Mouse (Mus musculus) stomach, postnatal 0 days (tissue): ENCODE measurements around the gene Snx12. TPM values are rescaled to one million over a fixed set of nuclear protein-coding genes. Genes with fewer than 3 reads are reported as not detected.
A peak's percentile ranks its signal among the peaks of the same experiment; 100 is the strongest.
"Not testable (repeated sequence)": the region's sequence is repeated elsewhere in the genome, so short reads cannot be mapped to it uniquely, and the experiment has no call there.

Source experiments
- ATAC-seq: fragments of 200-750 bp; cut with Nextera tagmentation; 2 replicates; pipeline ENCODE4 v1.8.0; 2017; ENCODE audit not compliant: low FRiP score, low TSS enrichment
- DNase-seq: peaks from one replicate; pipeline ENCODE4 v3.0.0-alpha.2; 2016; ENCODE audit warnings: low spot score
- H3K27ac ChIP-seq: fragments of 300-500 bp; sonication (generic); replicated peaks from 2 replicates; pipeline ENCODE4 v1.5.1; 2014; ENCODE audit warnings: mild to moderate bottlenecking, control low read depth
- H3K27me3 ChIP-seq: fragments of 300-500 bp; sonication (generic); 2 replicates; pipeline ENCODE4 v1.6.1; 2014; ENCODE audit warnings: low read length; ENCODE audit not compliant: control insufficient read depth, insufficient read depth
- H3K36me3 ChIP-seq: fragments of 300-500 bp; sonication (generic); 2 replicates; pipeline ENCODE4 v1.6.1; 2014; ENCODE audit warnings: low read length, mixed read lengths; ENCODE audit not compliant: control insufficient read depth, insufficient read depth
- H3K4me1 ChIP-seq: fragments of 300-500 bp; sonication (generic); replicated peaks from 2 replicates; pipeline ENCODE4 v1.6.1; 2014; ENCODE audit warnings: antibody characterized with exemption; ENCODE audit not compliant: control insufficient read depth, insufficient read depth
- H3K4me2 ChIP-seq: fragments of 300-500 bp; sonication (generic); replicated peaks from 2 replicates; pipeline ENCODE4 v1.6.1; 2014; ENCODE audit warnings: low read depth, mild to moderate bottlenecking, control low read depth, moderate library complexity
- H3K4me3 ChIP-seq: fragments of 300-500 bp; sonication (generic); 2 replicates; pipeline ENCODE4 v1.5.1; 2014; ENCODE audit warnings: low read depth, low read length, control low read depth
- H3K9ac ChIP-seq: fragments of 300-500 bp; sonication (generic); 2 replicates; pipeline ENCODE4 v1.6.1; 2014; ENCODE audit warnings: mild to moderate bottlenecking, low read length, control low read depth, mixed read lengths
- H3K9me3 ChIP-seq: fragments of 300-500 bp; sonication (generic); 2 replicates; pipeline ENCODE4 v1.6.1; 2016; ENCODE audit warnings: low read length; ENCODE audit not compliant: control insufficient read depth
- CTCF ChIP-seq: IDR thresholded peaks from 2 replicates; pipeline ENCODE4 v1.5.1; 2016; ENCODE audit warnings: antibody characterized with exemption, low read depth, mild to moderate bottlenecking, moderate library complexity
- EP300 ChIP-seq: optimal IDR thresholded peaks from 2 replicates; pipeline ENCODE3; 2016; ENCODE audit warnings: antibody characterized with exemption
- WGBS: fragments of 180-500 bp; shearing (Covaris S2); extraction: QIAGEN DNeasy Blood & Tissue Kit; methylation state at CpG from one replicate; pipeline ENCODE4 v1.1.7; 2014; 5-methylcytosine and 5-hydroxymethylcytosine counted together
- polyA plus RNA-seq: library from polyadenylated mRNA; unstranded; fragments of >200 nt; fragmentation: Nextera tagmentation; extraction: Ambion mirVana; gene quantifications from 2 replicates; pipeline ENCODE4 v1.2.1, GENCODE M21; 2015

Snx12 gene
- polyA plus RNA-seq, 1 experiment from 2014 or later = 35.7 TPM

GRCm38 (mm10) chrX:101128559-101128958 is 93.8 kb downstream of the Snx12 start:
- Histone ChIP-seq H3K9ac (no peak overlapping the region), H3K4me2 (no peak overlapping the region), H3K36me3 (no peaks in the 10 kb centered on the region), H3K27me3 (no peaks in the 10 kb centered on the region), H3K4me1 (no peaks in the 10 kb centered on the region), H3K9me3 (no peaks in the 10 kb centered on the region), H3K4me3 (no peak overlapping the region), H3K27ac (no peak overlapping the region)
- TF ChIP-seq CTCF = no peak
- no peak for TF ChIP-seq EP300
- ATAC-seq = no peak
- 47% methylated on average over 2 of the region's 2 CpGs for WGBS
- DNase-seq = no peak

DNA sequence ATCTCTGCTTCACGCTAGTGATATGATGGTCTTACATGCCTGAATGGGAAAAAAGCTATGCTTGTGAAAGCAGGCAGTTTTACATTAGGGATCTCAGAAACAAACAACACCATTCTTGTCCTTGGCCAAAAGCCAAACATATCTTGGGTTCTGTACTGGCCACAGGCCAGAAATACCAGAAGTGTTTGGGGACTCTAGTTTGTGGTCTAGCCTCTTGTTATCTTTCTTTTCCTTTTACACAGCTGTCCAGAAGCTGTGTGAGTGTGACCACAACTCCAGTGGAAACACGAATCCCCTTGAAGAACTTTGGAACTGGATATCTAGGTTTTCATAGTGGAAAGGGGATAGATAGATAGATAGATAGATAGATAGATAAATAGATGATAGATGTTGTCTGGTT is 95.4 kb downstream of the Snx12 start:
- Histone ChIP-seq H3K27me3 (no peaks in the 10 kb centered on the region), H3K4me2 (no peak overlapping the region), H3K4me1 (no peaks in the 10 kb centered on the region), H3K9ac (no peak overlapping the region), H3K9me3 (no peaks in the 10 kb centered on the region), H3K4me3 (no peak overlapping the region), H3K27ac (no peak overlapping the region), H3K36me3 (no peaks in the 10 kb centered on the region)
- peak; percentile 55 for ATAC-seq
- WGBS = 39% methylated on average over 2 of the region's 2 CpGs
- TF ChIP-seq CTCF (no peak), EP300 (no peak)
- DNase-seq = peak; percentile 42

GRCm38 (mm10) chrX:101126474-101126955 is 95.8 kb downstream of the Snx12 start:
- Histone ChIP-seq H3K4me2 (no peak overlapping the region), H3K36me3 (no peaks in the 10 kb centered on the region), H3K9me3 (no peaks in the 10 kb centered on the region), H3K27ac (peak overlapping the region; percentile 56), H3K27me3 (no peaks in the 10 kb centered on the region), H3K9ac (no peak overlapping the region), H3K4me1 (no peaks in the 10 kb centered on the region), H3K4me3 (no peak overlapping the region)
- DNase-seq (peak; percentile 72), ATAC-seq (peak; percentile 95)
- 56% methylated on average over 7 of the region's 7 CpGs for WGBS
- TF ChIP-seq CTCF (peak; percentile 11; the same call in 1 of the 2 replicates), EP300 (no peak)

DNA sequence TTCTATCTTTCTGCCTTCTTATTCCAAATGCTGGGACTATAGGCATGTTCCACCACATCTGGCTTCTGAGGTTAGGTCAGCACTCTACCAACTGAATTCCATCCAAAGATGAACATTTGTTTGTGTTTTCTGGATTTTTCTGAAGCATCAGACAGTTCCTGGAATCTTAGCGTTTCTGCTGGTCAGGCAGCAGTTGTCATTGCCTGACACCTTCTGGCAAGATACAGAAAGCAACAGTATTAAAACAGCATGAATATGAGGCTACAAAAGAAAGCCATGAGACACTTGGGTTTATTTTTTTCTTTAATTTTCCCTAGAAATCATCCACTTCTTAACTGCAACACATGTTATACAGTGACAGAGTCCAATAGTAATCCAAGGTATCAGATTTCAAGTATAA is 101.8 kb downstream of the Snx12 start:
- H3K27me3 ChIP-seq = no peaks in the 10 kb centered on the region
- H3K36me3 ChIP-seq = no peaks in the 10 kb centered on the region
- ATAC-seq = no peak
- H3K4me3 ChIP-seq = no peak overlapping the region
- no peak overlapping the region for H3K27ac ChIP-seq
- no peaks in the 10 kb centered on the region for H3K9me3 ChIP-seq
- DNase-seq = no peak
- no peaks in the 10 kb centered on the region for H3K4me1 ChIP-seq
- WGBS = 42% methylated on average over 1 of the region's 1 CpGs
- TF ChIP-seq EP300 (no peak), CTCF (peak; percentile 66)
- H3K9ac ChIP-seq = no peak overlapping the region
- no peak overlapping the region for H3K4me2 ChIP-seq

DNA sequence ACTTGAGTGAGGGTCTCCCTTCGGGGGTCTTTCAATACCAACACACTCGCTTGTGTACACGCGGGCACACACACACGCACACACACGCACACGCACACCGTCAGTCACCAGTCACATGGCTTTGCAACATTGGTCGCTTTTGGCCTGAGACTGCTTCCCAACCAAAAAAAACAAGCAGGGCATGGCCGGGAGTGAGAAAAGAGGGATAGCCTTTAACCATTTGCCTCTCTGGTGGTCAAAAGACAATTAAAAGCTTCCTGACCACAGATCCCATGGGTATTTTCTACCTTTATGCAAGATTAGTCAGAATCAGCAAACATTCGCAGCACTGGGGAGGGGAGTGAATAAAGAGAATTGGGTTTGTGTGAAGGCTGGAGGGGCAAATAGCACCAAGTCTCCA is 136.4 kb downstream of the Snx12 start, which contains the start of gene Slc7a3:
TSS of gene Slc7a3 (minus strand) at position 101 of the 400 bp plus-strand sequence.
- H3K9ac ChIP-seq = no peak within 1 kb of the TSS
- no peaks in the 10 kb centered on the region for H3K27me3 ChIP-seq
- no peak for ATAC-seq
- no peaks in the 10 kb centered on the region for H3K36me3 ChIP-seq
- no peaks in the 10 kb centered on the region for H3K4me1 ChIP-seq
- no peak for TF ChIP-seq CTCF
- no peak for TF ChIP-seq EP300
- no peak within 1 kb of the TSS for H3K27ac ChIP-seq
- DNase-seq = no peak
- 39% methylated on average over 11 of the region's 11 CpGs for WGBS
- H3K4me3 ChIP-seq = peak within 1 kb of the TSS; percentile 22; the same call in 1 of the 2 replicates
- no peaks in the 10 kb centered on the region for H3K9me3 ChIP-seq
- peak within 1 kb of the TSS; percentile 43 for H3K4me2 ChIP-seq

- H3K4me2 ChIP-seq = peak overlapping the region; percentile 43
- DNase-seq, H3K4me1 ChIP-seq, H3K4me3 ChIP-seq, H3K27me3 ChIP-seq, H3K9me3 ChIP-seq, ATAC-seq, H3K9ac ChIP-seq, H3K27ac ChIP-seq, H3K36me3 ChIP-seq: not testable (repeated sequence)
- WGBS = 14% methylated on average over 5 of the region's 9 CpGs
Measured at GRCm38 (mm10) chrX:101085211-101085610, 137.2 kb downstream of the Snx12 start.
